Mouse (Mus musculus): ENCODE data around the gene Disc1. TPM values are rescaled to one million over a fixed set of nuclear protein-coding genes. Genes with fewer than 3 reads are reported as not detected.

The Disc1 gene
- polyA plus RNA-seq, 1 experiment from 2014 or later = 0.94 TPM

DNA sequence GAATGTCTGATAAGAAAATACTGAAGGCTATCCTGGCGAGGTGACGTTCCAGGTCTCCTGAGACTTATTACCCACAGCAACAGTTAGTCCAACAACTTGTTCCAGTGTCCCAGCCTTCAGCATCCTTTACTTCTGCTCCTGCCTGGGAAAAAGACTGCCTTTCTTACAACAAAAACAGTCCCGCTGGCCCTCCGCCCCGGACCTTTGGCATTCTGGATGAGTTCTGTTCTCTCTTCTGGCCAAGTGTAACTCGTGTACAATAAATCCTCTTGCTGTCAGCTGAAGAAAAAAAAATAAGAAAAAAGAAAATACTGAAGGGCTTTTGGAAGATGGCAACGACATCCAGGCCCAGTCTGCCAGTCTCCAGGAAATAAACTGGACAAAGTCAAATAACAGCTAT, 120.2 kb downstream of the Disc1 start:
- no peak overlapping the region for H3K4me2 ChIP-seq (ENCODE audit: low read depth)
- 73% methylated on average over 7 of the region's 7 CpGs for WGBS
- ATAC-seq (ENCODE audit: insufficient read depth, low FRiP score, low TSS enrichment) = no peak

DNA sequence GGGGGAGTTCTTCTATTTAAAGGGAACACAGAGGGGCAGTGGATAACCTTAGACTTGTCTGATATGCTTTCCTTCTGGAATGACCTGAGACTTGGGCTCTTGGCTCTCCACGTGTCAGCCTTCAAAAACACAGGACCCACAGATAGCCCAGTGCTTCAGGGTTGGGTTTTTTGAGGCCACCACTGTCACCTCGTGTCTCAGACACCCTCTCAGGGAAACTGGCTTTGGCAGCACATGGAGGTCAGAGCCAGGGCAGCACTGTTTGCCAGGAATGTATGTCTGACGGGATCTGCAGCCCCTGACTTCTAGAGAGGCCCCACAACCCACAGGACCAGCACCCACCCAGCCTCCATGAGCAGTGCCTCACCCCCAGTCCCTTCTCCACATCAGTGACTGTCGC, 120.9 kb downstream of the Disc1 start:
- Histone ChIP-seq H3K27ac (ENCODE audit: low read depth, low read length) (no peak overlapping the region), H3K9me3 (ENCODE audit: control insufficient read depth, low read length) (no peaks in the 10 kb centered on the region), H3K4me2 (ENCODE audit: low read depth) (no peak overlapping the region), H3K9ac (ENCODE audit: low read length) (no peak overlapping the region), H3K36me3 (ENCODE audit: control insufficient read depth, insufficient read depth, low read length) (no peaks in the 10 kb centered on the region), H3K27me3 (ENCODE audit: control insufficient read depth, insufficient read depth, low read length) (no peaks in the 10 kb centered on the region), H3K4me1 (ENCODE audit: control insufficient read depth, insufficient read depth, low read length) (no peaks in the 10 kb centered on the region), H3K4me3 (ENCODE audit: low read depth, low read length) (no peak overlapping the region)
- 73% methylated on average over 4 of the region's 4 CpGs for WGBS
- ATAC-seq (ENCODE audit: insufficient read depth, low FRiP score, low TSS enrichment) (no peak), DNase-seq (ENCODE audit: low spot score) (no peak)

More for the DNA sequence above, 120.2 kb downstream of the Disc1 start:
- Histone ChIP-seq H3K27ac (ENCODE audit: low read depth, low read length) (no peak overlapping the region), H3K4me1 (ENCODE audit: control insufficient read depth, insufficient read depth, low read length) (no peaks in the 10 kb centered on the region), H3K9me3 (ENCODE audit: control insufficient read depth, low read length) (no peaks in the 10 kb centered on the region), H3K27me3 (ENCODE audit: control insufficient read depth, insufficient read depth, low read length) (no peaks in the 10 kb centered on the region), H3K9ac (ENCODE audit: low read length) (no peak overlapping the region), H3K36me3 (ENCODE audit: control insufficient read depth, insufficient read depth, low read length) (no peaks in the 10 kb centered on the region), H3K4me3 (ENCODE audit: low read depth, low read length) (no peak overlapping the region)
- DNase-seq (ENCODE audit: low spot score) = no peak

DNA sequence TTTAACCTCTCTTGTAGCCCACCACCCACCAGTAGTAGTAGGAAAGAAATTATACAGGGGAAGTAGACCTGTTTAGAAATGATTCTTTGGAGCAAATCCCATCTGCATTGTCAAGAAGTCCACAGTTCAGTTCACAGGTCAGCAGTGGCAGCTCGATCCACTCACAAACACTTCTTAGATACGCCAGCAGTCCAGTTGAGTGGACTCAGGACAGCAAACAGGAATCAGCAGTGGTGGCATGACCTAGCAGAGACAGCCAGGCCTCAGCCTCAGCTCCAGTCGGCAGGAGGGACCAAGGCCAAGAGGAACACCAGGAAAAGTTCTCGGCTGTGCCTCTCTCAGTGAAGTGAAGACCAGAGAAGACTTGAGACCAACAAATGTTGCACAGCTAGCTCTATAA, 121.7 kb downstream of the Disc1 start:
- DNase-seq (ENCODE audit: low spot score) (no peak), ATAC-seq (ENCODE audit: insufficient read depth, low FRiP score, low TSS enrichment) (no peak)
- Histone ChIP-seq H3K27ac (ENCODE audit: low read depth, low read length) (no peak overlapping the region), H3K9ac (ENCODE audit: low read length) (no peak overlapping the region), H3K4me3 (ENCODE audit: low read depth, low read length) (no peak overlapping the region), H3K27me3 (ENCODE audit: control insufficient read depth, insufficient read depth, low read length) (no peaks in the 10 kb centered on the region), H3K9me3 (ENCODE audit: control insufficient read depth, low read length) (no peaks in the 10 kb centered on the region), H3K4me2 (ENCODE audit: low read depth) (no peak overlapping the region), H3K36me3 (ENCODE audit: control insufficient read depth, insufficient read depth, low read length) (no peaks in the 10 kb centered on the region), H3K4me1 (ENCODE audit: control insufficient read depth, insufficient read depth, low read length) (no peaks in the 10 kb centered on the region)
- 87% methylated on average over 4 of the region's 4 CpGs for WGBS

- H3K9me3 ChIP-seq (ENCODE audit: control insufficient read depth, low read length) = no peaks in the 10 kb centered on the region
- H3K27ac ChIP-seq (ENCODE audit: low read depth, low read length) = no peak overlapping the region
- 86% methylated on average over 6 of the region's 6 CpGs for WGBS
- DNase-seq (ENCODE audit: low spot score) (no peak), ATAC-seq (ENCODE audit: insufficient read depth, low FRiP score, low TSS enrichment) (no peak)
- no peak overlapping the region for H3K9ac ChIP-seq (ENCODE audit: low read length)
- H3K4me1 ChIP-seq (ENCODE audit: control insufficient read depth, insufficient read depth, low read length) = no peaks in the 10 kb centered on the region
- no peak overlapping the region for H3K4me2 ChIP-seq (ENCODE audit: low read depth)
- no peaks in the 10 kb centered on the region for H3K27me3 ChIP-seq (ENCODE audit: control insufficient read depth, insufficient read depth, low read length)
- no peaks in the 10 kb centered on the region for H3K36me3 ChIP-seq (ENCODE audit: control insufficient read depth, insufficient read depth, low read length)
- H3K4me3 ChIP-seq (ENCODE audit: low read depth, low read length) = no peak overlapping the region
Measured at GRCm38 (mm10) chr8:125177091-125177490, 123.1 kb downstream of the Disc1 start.

- no peaks in the 10 kb centered on the region for H3K9me3 ChIP-seq (ENCODE audit: control insufficient read depth, low read length)
- DNase-seq (ENCODE audit: low spot score) (no peak), ATAC-seq (ENCODE audit: insufficient read depth, low FRiP score, low TSS enrichment) (no peak)
- 85% methylated on average over 8 of the region's 8 CpGs for WGBS
- H3K27me3 ChIP-seq (ENCODE audit: control insufficient read depth, insufficient read depth, low read length) = no peaks in the 10 kb centered on the region
- no peaks in the 10 kb centered on the region for H3K4me1 ChIP-seq (ENCODE audit: control insufficient read depth, insufficient read depth, low read length)
- H3K27ac ChIP-seq (ENCODE audit: low read depth, low read length) = no peak overlapping the region
- H3K36me3 ChIP-seq (ENCODE audit: control insufficient read depth, insufficient read depth, low read length) = no peaks in the 10 kb centered on the region
- H3K4me3 ChIP-seq (ENCODE audit: low read depth, low read length) = no peak overlapping the region
- no peak overlapping the region for H3K4me2 ChIP-seq (ENCODE audit: low read depth)
- no peak overlapping the region for H3K9ac ChIP-seq (ENCODE audit: low read length)
Measured at GRCm38 (mm10) chr8:125177958-125178357, 124.0 kb downstream of the Disc1 start.

DNA sequence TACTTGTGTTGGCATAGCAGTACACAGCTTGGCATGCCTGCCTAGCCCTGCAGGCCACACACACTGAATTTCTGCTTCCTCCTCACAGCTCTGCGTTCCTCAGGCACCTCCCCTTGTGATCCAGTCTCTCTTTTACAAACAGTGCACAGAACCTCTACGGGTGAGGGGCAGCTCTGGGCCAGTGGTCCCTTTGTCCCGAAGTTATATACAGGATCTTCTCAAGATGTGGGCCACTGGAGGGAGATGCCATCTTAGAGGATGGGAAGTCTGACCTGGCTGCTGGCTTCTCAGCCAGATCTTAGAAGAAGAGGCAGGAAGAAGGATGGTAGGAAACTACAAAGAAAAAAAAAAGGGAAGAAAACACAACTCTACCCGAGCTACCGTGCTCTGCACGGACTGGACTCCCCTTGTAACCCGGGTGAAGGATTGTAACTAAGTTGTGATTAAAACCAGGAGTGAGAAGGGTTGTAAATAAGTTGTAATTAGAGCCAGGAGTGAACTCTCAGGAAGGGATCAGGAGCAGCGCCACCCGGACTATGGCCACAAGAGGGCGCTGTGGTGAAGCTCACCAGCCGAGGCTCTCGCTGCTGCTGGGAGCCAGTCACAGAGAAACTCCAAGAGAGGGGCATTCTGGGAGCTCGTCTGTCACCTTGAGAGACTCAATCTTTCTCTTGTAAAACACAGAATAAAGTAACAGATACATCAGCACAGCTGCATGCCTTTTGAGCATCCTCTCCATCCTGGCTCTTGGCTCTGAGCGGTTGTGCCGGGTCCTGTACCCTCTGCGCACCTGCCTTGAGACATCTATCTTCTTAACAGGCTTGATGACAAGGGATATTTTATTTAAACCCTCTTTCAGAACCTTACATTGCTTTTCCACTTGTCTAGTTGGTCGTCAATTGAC, 129.8 kb downstream of the Disc1 start:
- Histone ChIP-seq H3K4me2 (ENCODE audit: low read depth) (0 out of 2 replicates have a peak overlapping the region, but pooled peaks have one; percentile 2), H3K4me3 (ENCODE audit: low read depth, low read length) (no peak overlapping the region), H3K36me3 (ENCODE audit: control insufficient read depth, insufficient read depth, low read length) (no peaks in the 10 kb centered on the region), H3K9me3 (ENCODE audit: control insufficient read depth, low read length) (no peaks in the 10 kb centered on the region), H3K9ac (ENCODE audit: low read length) (no peak overlapping the region), H3K27ac (ENCODE audit: low read depth, low read length) (no peak overlapping the region), H3K4me1 (ENCODE audit: control insufficient read depth, insufficient read depth, low read length) (no peaks in the 10 kb centered on the region; the same call in 1 of the 2 replicates), H3K27me3 (ENCODE audit: control insufficient read depth, insufficient read depth, low read length) (no peaks in the 10 kb centered on the region)
- ATAC-seq (ENCODE audit: insufficient read depth, low FRiP score, low TSS enrichment) (0 out of 2 replicates have a peak, but pooled peaks have one; percentile 41), DNase-seq (ENCODE audit: low spot score) (peak; percentile 86)
- WGBS = 22% methylated on average over 17 of the region's 17 CpGs

- ATAC-seq (ENCODE audit: insufficient read depth, low FRiP score, low TSS enrichment) = no peak
- H3K27ac ChIP-seq (ENCODE audit: low read depth, low read length) = no peak overlapping the region
- no peak overlapping the region for H3K4me2 ChIP-seq (ENCODE audit: low read depth)
Measured at GRCm38 (mm10) chr8:125184452-125184817, 130.4 kb downstream of the Disc1 start.

DNA sequence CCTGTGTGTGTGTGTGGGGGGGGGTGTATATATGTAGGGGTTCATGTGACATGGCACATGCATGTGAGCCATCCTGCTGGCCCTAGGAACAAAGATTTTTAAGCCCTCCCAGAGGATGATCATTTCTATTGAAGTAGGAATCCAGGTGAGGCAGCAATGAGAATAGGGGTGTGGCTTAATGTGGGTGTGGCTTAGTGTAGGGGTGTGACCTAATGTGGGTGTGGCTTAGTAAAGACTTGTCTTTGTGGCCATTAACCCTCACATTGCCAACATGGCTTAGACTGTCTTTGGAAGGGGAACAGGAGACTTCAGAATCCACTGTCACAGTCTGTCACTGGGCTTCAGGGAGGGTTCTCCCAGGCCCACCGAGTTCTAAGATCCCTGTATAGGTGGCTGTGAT, 130.9 kb downstream of the Disc1 start:
- DNase-seq (ENCODE audit: low spot score) = no peak
- Histone ChIP-seq H3K9ac (ENCODE audit: low read length) (no peak overlapping the region), H3K27ac (ENCODE audit: low read depth, low read length) (no peak overlapping the region), H3K9me3 (ENCODE audit: control insufficient read depth, low read length) (no peaks in the 10 kb centered on the region), H3K36me3 (ENCODE audit: control insufficient read depth, insufficient read depth, low read length) (no peaks in the 10 kb centered on the region), H3K4me3 (ENCODE audit: low read depth, low read length) (no peak overlapping the region), H3K4me1 (ENCODE audit: control insufficient read depth, insufficient read depth, low read length) (no peaks in the 10 kb centered on the region; the same call in 1 of the 2 replicates), H3K4me2 (ENCODE audit: low read depth) (no peak overlapping the region), H3K27me3 (ENCODE audit: control insufficient read depth, insufficient read depth, low read length) (no peaks in the 10 kb centered on the region)
- ATAC-seq (ENCODE audit: insufficient read depth, low FRiP score, low TSS enrichment) = no peak; the same call in 1 of the 2 replicates
- whole genome bisulfite sequencing = 90% methylated on average over 1 of the region's 1 CpGs

More at GRCm38 (mm10) chr8:125184452-125184817, 130.4 kb downstream of the Disc1 start:
- DNase-seq (ENCODE audit: low spot score) = no peak
- Histone ChIP-seq H3K27me3 (ENCODE audit: control insufficient read depth, insufficient read depth, low read length) (no peaks in the 10 kb centered on the region), H3K4me1 (ENCODE audit: control insufficient read depth, insufficient read depth, low read length) (no peaks in the 10 kb centered on the region; the same call in 1 of the 2 replicates), H3K36me3 (ENCODE audit: control insufficient read depth, insufficient read depth, low read length) (no peaks in the 10 kb centered on the region), H3K4me3 (ENCODE audit: low read depth, low read length) (no peak overlapping the region), H3K9ac (ENCODE audit: low read length) (no peak overlapping the region), H3K9me3 (ENCODE audit: control insufficient read depth, low read length) (no peaks in the 10 kb centered on the region)
- 63% methylated on average over 9 of the region's 9 CpGs for WGBS

DNA sequence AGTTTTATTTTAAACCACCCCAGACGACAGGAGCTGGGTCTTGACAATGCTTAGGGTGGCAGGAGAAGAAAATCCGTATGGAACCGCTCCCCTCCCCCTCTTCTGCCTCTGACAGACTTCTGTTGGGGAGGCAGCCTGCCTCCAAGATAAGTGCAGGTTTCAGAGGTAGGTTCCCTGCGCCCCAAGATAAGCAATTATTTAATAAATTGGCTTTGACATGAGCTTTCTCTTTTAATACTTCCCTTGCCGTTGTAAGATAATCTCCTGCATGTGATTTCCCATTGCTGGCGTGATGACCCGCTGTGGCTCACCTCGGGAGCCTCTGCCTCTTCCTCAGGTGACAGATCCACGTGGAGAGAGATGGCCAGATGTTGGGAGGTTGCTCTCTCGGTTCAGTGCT, 133.0 kb downstream of the Disc1 start:
- no peaks in the 10 kb centered on the region; the same call in 1 of the 2 replicates for H3K4me1 ChIP-seq (ENCODE audit: control insufficient read depth, insufficient read depth, low read length)
- no peaks in the 10 kb centered on the region for H3K9me3 ChIP-seq (ENCODE audit: control insufficient read depth, low read length)
- ATAC-seq (ENCODE audit: insufficient read depth, low FRiP score, low TSS enrichment) = no peak
- 42% methylated on average over 10 of the region's 10 CpGs for WGBS
- H3K4me2 ChIP-seq (ENCODE audit: low read depth) = no peak overlapping the region
- H3K27ac ChIP-seq (ENCODE audit: low read depth, low read length) = no peak overlapping the region
- no peaks in the 10 kb centered on the region for H3K27me3 ChIP-seq (ENCODE audit: control insufficient read depth, insufficient read depth, low read length)
- no peak overlapping the region for H3K9ac ChIP-seq (ENCODE audit: low read length)
- DNase-seq (ENCODE audit: low spot score) = no peak
- no peaks in the 10 kb centered on the region for H3K36me3 ChIP-seq (ENCODE audit: control insufficient read depth, insufficient read depth, low read length)
- no peak overlapping the region for H3K4me3 ChIP-seq (ENCODE audit: low read depth, low read length)
